Mouse (Mus musculus) stomach, embryonic 16.5 days (tissue): ENCODE results near the gene Grsf1. TPM values are rescaled to one million over a fixed set of nuclear protein-coding genes. Genes with fewer than 3 reads are reported as not detected.

Experiments used
- ATAC-seq: fragments of 200-750 bp; cut with Nextera tagmentation; 2 replicates; pipeline ENCODE4 v1.8.0; 2017; ENCODE audit warnings: moderate number of reproducible peaks, moderate TSS enrichment; ENCODE audit not compliant: insufficient read depth, low FRiP score
- H3K27ac ChIP-seq: fragments of 300-500 bp; sonication (generic); 2 replicates; pipeline ENCODE4 v1.5.1; 2014; ENCODE audit warnings: low read length
- H3K27me3 ChIP-seq: fragments of 300-500 bp; sonication (generic); 2 replicates; pipeline ENCODE4 v1.6.1; 2014; ENCODE audit warnings: low read length, control low read depth, mixed read lengths; ENCODE audit not compliant: control insufficient read depth, insufficient read depth
- H3K36me3 ChIP-seq: fragments of 300-500 bp; sonication (generic); 2 replicates; pipeline ENCODE4 v1.6.1; 2014; ENCODE audit warnings: low read length; ENCODE audit not compliant: control insufficient read depth, insufficient read depth
- H3K4me1 ChIP-seq: fragments of 300-500 bp; sonication (generic); 2 replicates; pipeline ENCODE4 v1.6.1; 2014; ENCODE audit warnings: low read length, control low read depth, mixed read lengths; ENCODE audit not compliant: control insufficient read depth, insufficient read depth
- H3K4me2 ChIP-seq: fragments of 300-500 bp; sonication (generic); 2 replicates; pipeline ENCODE4 v1.6.1; 2014; ENCODE audit warnings: low read depth, low read length, mixed read lengths
- H3K4me3 ChIP-seq: fragments of 300-500 bp; sonication (generic); replicated peaks from 2 replicates; pipeline ENCODE4 v1.5.1; 2014; ENCODE audit warnings: mild to moderate bottlenecking, low read length
- H3K9ac ChIP-seq: fragments of 300-500 bp; sonication (generic); 2 replicates; pipeline ENCODE4 v1.6.1; 2014; ENCODE audit warnings: low read length
- H3K9me3 ChIP-seq: fragments of 300-500 bp; sonication (generic); replicated peaks from 2 replicates; pipeline ENCODE4 v1.6.1; 2016; ENCODE audit warnings: low read length, control low read depth; ENCODE audit not compliant: control insufficient read depth
- WGBS: fragments of 180-500 bp; shearing (Covaris S2); extraction: QIAGEN DNeasy Blood & Tissue Kit; methylation state at CpG from one replicate; pipeline ENCODE4 v1.1.7; 2014; 5-methylcytosine and 5-hydroxymethylcytosine counted together
- polyA plus RNA-seq: library from polyadenylated mRNA; unstranded; fragments of >200 nt; fragmentation: Nextera tagmentation; extraction: Ambion mirVana; gene quantifications from 2 replicates; pipeline ENCODE4 v1.2.1, GENCODE M21; 2015

Gene Grsf1
- polyA plus RNA-seq, 1 experiment from 2014 or later: 16.7 TPM

DNA sequence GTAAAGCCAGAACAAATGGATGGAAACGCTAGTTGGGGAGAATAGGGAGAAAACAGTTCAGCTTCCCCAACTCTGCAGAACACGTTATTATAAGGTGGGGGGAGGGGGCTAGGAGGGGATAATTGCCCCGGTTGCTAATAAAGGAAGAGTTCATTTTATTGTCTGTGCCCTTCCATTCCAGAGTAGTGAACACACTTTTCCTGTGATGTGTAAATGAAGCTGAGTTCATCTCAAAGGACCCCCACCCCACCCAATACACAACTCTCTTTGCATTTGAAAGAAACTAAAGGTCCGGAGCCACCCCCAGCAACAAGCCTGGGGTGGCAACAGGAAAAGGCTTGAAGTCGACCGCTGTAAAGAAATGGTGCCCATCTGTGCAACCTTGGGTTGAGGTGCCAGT is 3.4 kb upstream of the Grsf1 start:
- H3K9ac ChIP-seq: no peak overlapping the region
- peaks cover 4% of the 10 kb centered on the region; the same call in 1 of the 2 replicates for H3K4me1 ChIP-seq
- no peak overlapping the region for H3K4me2 ChIP-seq
- no peaks in the 10 kb centered on the region for H3K36me3 ChIP-seq
- no peaks in the 10 kb centered on the region for H3K27me3 ChIP-seq
- WGBS: 26% methylated on average over 6 of the region's 6 CpGs
- H3K9me3 ChIP-seq: no peaks in the 10 kb centered on the region
- H3K4me3 ChIP-seq: no peak overlapping the region
- no peak overlapping the region for H3K27ac ChIP-seq
- no peak for ATAC-seq

DNA sequence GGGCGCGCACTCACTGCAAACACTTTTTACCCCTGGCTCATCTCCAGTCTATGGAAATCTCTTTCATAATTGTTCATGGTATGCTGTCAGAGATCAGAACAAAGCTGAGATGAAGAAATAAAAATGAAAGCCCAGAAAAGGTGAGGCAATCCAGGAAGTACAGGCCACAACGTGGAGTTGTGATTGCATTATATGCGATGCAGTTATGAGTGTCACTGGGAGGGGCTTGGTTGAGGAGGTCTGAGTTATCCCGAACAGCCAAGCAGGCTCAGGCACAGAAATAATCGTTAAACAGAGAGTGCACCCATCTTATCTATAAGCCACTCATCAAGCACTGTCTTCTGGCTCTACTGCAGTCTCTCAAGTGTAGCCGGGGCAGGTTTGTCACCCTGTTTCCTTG is 3.0 kb upstream of the Grsf1 start:
- H3K4me2 ChIP-seq: no peak overlapping the region
- no peaks in the 10 kb centered on the region for H3K9me3 ChIP-seq
- H3K4me3 ChIP-seq: no peak overlapping the region
- no peaks in the 10 kb centered on the region for H3K27me3 ChIP-seq
- WGBS: 36% methylated on average over 7 of the region's 7 CpGs
- peaks cover 8% of the 10 kb centered on the region; the same call in 1 of the 2 replicates for H3K4me1 ChIP-seq
- 0 out of 2 replicates have a peak overlapping the region, but pooled peaks have one; percentile 18 for H3K27ac ChIP-seq
- no peaks in the 10 kb centered on the region for H3K36me3 ChIP-seq
- no peak for ATAC-seq
- no peak overlapping the region for H3K9ac ChIP-seq

- ATAC-seq: peak; percentile 12
- no peaks in the 10 kb centered on the region for H3K27me3 ChIP-seq
- peak overlapping the region; percentile 94 for H3K4me3 ChIP-seq
- under 1% methylated on average over 46 of the region's 47 CpGs for WGBS
- peak overlapping the region; percentile 66 for H3K4me2 ChIP-seq
- H3K9me3 ChIP-seq: no peaks in the 10 kb centered on the region
- H3K4me1 ChIP-seq: peaks cover 12% of the 10 kb centered on the region; the same call in 1 of the 2 replicates
- peak overlapping the region; percentile 94 for H3K27ac ChIP-seq
- peaks cover 6% of the 10 kb centered on the region for H3K36me3 ChIP-seq
- peak overlapping the region; percentile 96 for H3K9ac ChIP-seq
These were observed 1.1 kb downstream of the Grsf1 start for GRCm38 (mm10) chr5:88674703-88675442.

DNA sequence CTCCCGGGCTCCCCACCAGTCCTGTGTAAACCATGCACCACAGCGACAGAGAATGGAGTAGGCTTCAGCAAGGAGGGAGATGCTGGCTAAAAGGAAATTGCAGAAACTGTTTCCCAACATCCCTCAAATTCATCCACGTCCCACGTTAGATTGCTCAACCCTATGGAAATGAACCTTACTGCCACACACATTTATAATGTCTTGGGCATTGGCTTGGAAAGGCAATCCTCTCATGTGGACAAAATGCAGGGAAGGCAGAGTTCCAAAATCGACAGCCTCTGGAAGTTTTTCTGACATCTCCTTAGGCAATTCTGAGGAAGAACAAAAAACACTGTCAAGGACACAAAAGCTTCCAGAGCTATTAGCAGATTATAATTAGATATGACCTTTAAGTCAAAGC is 12.1 kb downstream of the Grsf1 start:
- no peak overlapping the region for H3K4me3 ChIP-seq
- no peak overlapping the region for H3K27ac ChIP-seq
- H3K27me3 ChIP-seq: no peaks in the 10 kb centered on the region
- no peaks in the 10 kb centered on the region for H3K4me1 ChIP-seq
- ATAC-seq: no peak
- 87% methylated on average over 5 of the region's 5 CpGs for WGBS
- H3K4me2 ChIP-seq: no peak overlapping the region
- H3K9ac ChIP-seq: no peak overlapping the region
- peaks cover 45% of the 10 kb centered on the region for H3K36me3 ChIP-seq
- no peaks in the 10 kb centered on the region for H3K9me3 ChIP-seq

GRCm38 (mm10) chr5:88663151-88663550 is 12.8 kb downstream of the Grsf1 start:
- H3K9ac ChIP-seq: no peak overlapping the region
- H3K27ac ChIP-seq: no peak overlapping the region
- peaks cover 45% of the 10 kb centered on the region for H3K36me3 ChIP-seq
- no peaks in the 10 kb centered on the region for H3K4me1 ChIP-seq
- no peak for ATAC-seq
- no peak overlapping the region for H3K4me3 ChIP-seq
- no peaks in the 10 kb centered on the region for H3K9me3 ChIP-seq
- WGBS: 95% methylated on average over 3 of the region's 3 CpGs
- H3K4me2 ChIP-seq: no peak overlapping the region
- no peaks in the 10 kb centered on the region for H3K27me3 ChIP-seq

- no peaks in the 10 kb centered on the region for H3K4me1 ChIP-seq
- no peak overlapping the region for H3K4me2 ChIP-seq
- H3K36me3 ChIP-seq: peaks cover 19% of the 10 kb centered on the region
- no peak overlapping the region for H3K27ac ChIP-seq
- 97% methylated on average over 1 of the region's 1 CpGs for WGBS
- no peak for ATAC-seq
- no peak overlapping the region for H3K4me3 ChIP-seq
- no peak overlapping the region for H3K9ac ChIP-seq
- no peaks in the 10 kb centered on the region for H3K9me3 ChIP-seq
- H3K27me3 ChIP-seq: no peaks in the 10 kb centered on the region
These were observed 18.1 kb downstream of the Grsf1 start for GRCm38 (mm10) chr5:88657868-88658267.

DNA sequence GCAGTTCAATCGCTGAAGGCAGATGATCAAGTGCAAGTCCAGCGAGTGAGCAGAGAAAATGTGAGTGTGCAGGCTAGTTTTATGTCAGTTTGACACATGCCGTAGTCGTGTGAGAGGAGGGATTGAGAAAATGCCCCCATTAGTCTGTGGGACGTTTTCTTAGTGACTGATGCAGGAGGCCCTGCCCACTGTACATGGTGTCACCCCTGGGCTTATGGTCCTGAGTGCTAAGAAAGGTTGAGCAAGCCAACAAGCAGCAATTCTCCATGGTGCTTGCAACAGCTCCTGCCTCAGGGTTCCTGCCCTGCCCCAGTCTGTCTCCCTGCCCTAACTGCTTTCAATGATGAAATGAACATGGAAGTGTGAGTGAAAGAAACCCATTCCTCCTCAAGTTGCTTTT is 23.4 kb downstream of the Grsf1 start:
- Histone ChIP-seq H3K9me3 (no peaks in the 10 kb centered on the region), H3K4me3 (no peak overlapping the region), H3K27ac (no peak overlapping the region), H3K4me1 (no peaks in the 10 kb centered on the region), H3K4me2 (no peak overlapping the region), H3K36me3 (peaks cover 16% of the 10 kb centered on the region), H3K27me3 (no peaks in the 10 kb centered on the region), H3K9ac (no peak overlapping the region)
- ATAC-seq: no peak
- 79% methylated on average over 5 of the region's 5 CpGs for whole genome bisulfite sequencing

DNA sequence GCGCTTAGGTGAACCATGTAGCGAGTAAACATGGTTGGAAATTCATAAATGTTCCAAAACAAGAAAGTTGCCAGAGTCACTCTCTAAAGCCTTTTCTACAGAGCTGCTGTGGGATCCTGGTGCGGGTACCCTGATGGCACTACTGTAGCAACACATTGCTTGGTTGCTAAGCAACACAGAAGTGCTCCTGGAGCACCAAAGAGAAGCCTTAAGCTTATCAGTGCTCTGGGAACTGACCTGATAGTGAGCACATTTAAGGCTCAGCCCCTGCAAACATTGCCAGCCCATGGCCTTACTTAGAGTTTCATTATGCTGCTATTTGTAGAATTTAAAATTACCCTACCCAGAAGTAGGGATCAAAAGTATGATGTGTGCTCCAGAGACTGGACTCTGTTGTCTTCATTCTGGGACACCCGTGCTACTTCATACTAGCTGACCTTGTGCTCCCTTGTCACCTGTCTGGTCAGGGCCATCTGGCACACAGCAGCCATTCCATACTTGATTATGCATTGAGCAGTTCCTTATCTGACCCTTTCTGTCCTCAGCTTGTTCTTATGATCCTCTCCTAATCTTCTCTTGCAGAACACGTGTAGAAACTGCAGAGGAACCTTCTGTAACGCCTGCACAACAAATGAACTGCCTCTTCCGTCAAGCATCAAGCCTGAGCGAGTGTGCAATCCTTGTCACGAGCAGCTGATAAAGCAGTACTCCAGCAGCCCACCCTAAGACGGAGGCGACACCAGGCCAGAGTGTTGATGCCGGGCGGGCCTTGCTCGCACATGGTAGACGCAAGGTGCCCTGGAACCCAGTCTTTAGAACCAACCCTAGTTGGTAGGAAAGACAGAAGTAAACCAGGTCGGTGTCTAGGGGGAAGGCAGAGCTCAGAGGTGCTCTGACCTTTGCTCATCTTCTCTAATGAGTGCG is 26.5 kb downstream of the Grsf1 start:
- no peak overlapping the region for H3K27ac ChIP-seq
- no peak for ATAC-seq
- peaks cover 26% of the 10 kb centered on the region for H3K36me3 ChIP-seq
- H3K4me3 ChIP-seq: no peak overlapping the region
- 75% methylated on average over 17 of the region's 17 CpGs for WGBS
- H3K4me1 ChIP-seq: no peaks in the 10 kb centered on the region
- no peaks in the 10 kb centered on the region for H3K27me3 ChIP-seq
- H3K4me2 ChIP-seq: no peak overlapping the region
- H3K9me3 ChIP-seq: no peaks in the 10 kb centered on the region
- no peak overlapping the region for H3K9ac ChIP-seq

- Histone ChIP-seq H3K9ac (no peak overlapping the region), H3K27ac (no peak overlapping the region), H3K4me2 (no peak overlapping the region), H3K27me3 (no peaks in the 10 kb centered on the region), H3K36me3 (peaks cover 21% of the 10 kb centered on the region; the same call in 1 of the 2 replicates), H3K4me1 (no peaks in the 10 kb centered on the region), H3K9me3 (no peaks in the 10 kb centered on the region), H3K4me3 (no peak overlapping the region)
- no peak for ATAC-seq
- WGBS: 68% methylated on average over 5 of the region's 5 CpGs
These were observed 30.6 kb downstream of the Grsf1 start for GRCm38 (mm10) chr5:88645405-88645804.
